Mouse (Mus musculus) layer of hippocampus, postnatal 14 days (tissue): ENCODE measurements around the gene Gcnt7. TPM values are rescaled to one million over a fixed set of nuclear protein-coding genes. Genes with fewer than 3 reads are reported as not detected.
A peak's percentile ranks its signal among the peaks of the same experiment; 100 is the strongest.

Source experiments
- DNase-seq, 2 experiments: peaks; one replicate each; pipeline ENCODE4 v3.0.0; 2021 to 2022; ENCODE audit warnings: low spot score in 2 of 2, mixed read lengths in 1 of 2
- long read RNA-seq, 2 experiments: library from polyadenylated mRNA; stranded (forward); transcript quantifications; one replicate each; pipeline ENCODE4 v2.0.0; 2021
- total RNA-seq, 2 experiments: library from RNA; stranded (reverse); gene quantifications; 2 replicates each; pipeline ENCODE4 v1.2.3; 2021

The Gcnt7 gene
- not detected for total RNA-seq
- long read RNA-seq, experiment 1, partial matches to known transcripts, result 0 of 8 reads
- long read RNA-seq, experiment 1, other reads (novel, unspliced or antisense), result 8 of 8 reads
- long read RNA-seq, experiment 2, partial matches to known transcripts, result 0 of 7 reads
- long read RNA-seq, experiment 2, other reads (novel, unspliced or antisense), result 7 of 7 reads

- no peak for DNase-seq
These were observed at the start of gene Gcnt7 for GRCm38 (mm10) chr2:172458496-172458895. Gene Gcnt7, minus strand, starts transcription at chr2:172458596.

DNA sequence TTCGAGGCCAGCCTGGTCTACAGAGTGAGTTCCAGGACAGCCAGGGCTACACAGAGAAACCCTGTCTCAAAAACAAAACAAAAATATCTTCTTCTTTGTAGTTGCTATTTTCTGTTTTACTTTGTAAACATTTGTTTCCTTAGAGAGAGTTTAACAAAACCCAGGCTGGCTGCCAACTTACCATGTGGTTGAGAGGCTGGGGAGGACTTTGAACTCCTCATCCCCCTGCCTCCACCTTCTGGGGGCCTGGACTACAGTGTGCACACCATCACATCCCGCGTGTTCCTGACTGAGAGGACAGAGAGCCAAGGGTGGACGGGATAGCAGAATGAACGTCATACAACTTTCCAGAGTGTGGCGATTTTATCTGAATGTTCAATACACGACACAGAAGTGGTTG is 47.7 kb upstream of the Gcnt7 start:
- DNase-seq, result no peak

- DNase-seq, result no peak
These were observed 43.8 kb upstream of the Gcnt7 start for GRCm38 (mm10) chr2:172502168-172502567.

- DNase-seq, result no peak
These were observed 42.9 kb upstream of the Gcnt7 start for GRCm38 (mm10) chr2:172501341-172501740.

GRCm38 (mm10) chr2:172500752-172501316 is 42.4 kb upstream of the Gcnt7 start:
- no peak for DNase-seq

- no peak for DNase-seq
These were observed 40.4 kb upstream of the Gcnt7 start for GRCm38 (mm10) chr2:172498823-172499222.

DNA sequence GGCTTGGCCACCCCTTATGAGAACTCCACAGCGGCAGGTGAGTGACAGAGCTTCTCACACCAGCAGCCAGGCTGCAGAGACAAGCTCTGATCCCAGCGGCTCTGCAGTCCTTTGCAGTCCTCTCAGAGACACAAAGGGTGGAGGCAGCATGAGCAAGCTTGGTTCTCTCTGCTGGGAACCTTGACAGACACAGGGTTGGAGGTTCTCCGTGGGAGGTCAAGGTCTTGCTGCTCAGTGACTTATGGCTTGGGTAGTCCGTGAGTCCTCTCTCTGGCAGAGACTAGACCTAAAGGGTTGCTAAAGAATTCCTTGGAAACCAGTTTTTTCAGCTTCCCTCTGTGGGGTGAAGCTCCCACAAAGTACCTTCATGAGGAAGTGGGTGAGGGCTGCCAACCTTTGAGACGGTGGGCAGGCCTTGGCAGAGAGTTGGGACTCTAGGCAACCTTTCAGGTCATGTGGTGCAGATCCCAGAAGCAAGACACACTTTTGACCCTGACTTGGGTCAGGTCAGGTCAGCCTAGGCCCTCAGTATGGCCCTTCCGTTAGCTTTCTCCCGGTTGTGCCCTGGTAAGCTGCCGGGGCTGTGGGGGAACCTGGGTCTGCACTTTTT is 38.4 kb upstream of the Gcnt7 start:
- no peak for DNase-seq

- no peak for DNase-seq
These were observed 26.4 kb upstream of the Gcnt7 start for GRCm38 (mm10) chr2:172484696-172485370.

DNA sequence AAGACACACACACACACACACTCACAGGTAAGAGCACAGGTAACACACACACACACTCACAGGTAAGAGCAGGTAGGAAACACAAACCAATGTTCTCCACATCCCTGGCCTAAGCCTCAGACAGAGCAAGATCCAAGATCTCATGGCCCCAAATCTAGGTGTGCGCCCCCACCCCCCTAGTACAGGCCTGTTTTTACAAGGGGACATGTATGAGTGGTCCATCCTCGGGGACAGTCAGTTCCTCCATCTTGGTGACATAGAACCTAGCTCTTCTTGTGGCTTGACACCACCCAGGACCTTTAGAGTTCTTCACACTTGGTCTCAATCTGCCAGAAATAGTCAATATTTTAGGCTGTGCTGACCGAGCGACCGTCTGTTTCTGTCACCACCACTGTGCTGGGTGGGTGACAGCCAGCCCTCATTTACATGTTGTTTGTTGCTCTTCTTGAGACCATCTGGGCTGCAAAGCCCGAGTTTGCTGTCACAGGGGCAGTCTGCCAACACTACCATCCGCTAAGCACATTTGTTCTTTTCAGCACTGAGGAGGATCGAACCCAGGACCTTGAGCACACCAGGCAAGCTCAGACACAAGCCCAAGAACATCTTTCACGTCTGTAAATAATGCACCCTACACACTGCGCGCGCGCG is 25.5 kb upstream of the Gcnt7 start:
- DNase-seq, result peak; percentile 32 to 60

- DNase-seq, result no peak
These were observed 23.4 kb upstream of the Gcnt7 start for GRCm38 (mm10) chr2:172481654-172482385.

DNA sequence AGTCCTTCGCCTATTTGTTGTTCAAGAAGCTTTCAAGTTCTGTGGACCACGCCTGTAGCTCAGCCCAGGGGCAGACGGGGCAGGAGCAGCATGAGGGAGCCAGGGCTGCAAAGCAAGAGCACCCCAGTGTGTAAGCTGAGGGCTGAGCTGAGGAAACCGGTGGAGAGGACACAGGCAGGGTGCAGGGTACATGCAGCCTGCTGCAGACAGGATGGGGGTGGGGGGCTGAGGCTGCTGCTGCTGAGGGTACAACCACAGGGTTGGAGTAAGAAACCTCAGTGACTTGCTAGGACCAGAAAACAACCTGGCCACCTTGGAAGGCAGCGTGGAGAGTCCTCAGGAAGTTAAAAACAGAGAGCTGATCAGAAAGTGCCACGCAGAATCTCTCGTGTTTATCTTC is 21.9 kb upstream of the Gcnt7 start:
- no peak for DNase-seq

DNA sequence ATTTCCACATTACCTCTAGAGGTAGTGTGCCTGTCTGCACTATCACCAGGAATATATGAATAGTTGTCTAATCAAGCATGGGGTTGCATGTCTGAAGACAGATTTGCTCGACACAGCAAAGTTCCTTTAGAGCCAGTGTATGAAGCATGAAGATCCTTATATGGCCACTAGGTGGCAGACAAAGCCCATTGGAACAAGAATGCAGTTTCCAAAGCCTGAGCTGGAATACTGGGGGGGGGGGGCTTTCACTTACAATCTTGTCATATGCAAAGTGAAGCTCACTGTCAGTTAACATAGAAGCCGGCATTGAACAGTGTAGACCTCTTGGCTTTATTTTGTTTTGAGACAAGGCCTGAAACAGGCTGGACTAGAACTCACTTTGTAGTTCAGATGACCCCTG is 19.5 kb upstream of the Gcnt7 start:
- peak; percentile 51 to 69 for DNase-seq

- no peak for DNase-seq
These were observed 19.0 kb upstream of the Gcnt7 start for GRCm38 (mm10) chr2:172477350-172477749.

- no peak for DNase-seq
These were observed 18.4 kb upstream of the Gcnt7 start for GRCm38 (mm10) chr2:172476707-172477260.

DNA sequence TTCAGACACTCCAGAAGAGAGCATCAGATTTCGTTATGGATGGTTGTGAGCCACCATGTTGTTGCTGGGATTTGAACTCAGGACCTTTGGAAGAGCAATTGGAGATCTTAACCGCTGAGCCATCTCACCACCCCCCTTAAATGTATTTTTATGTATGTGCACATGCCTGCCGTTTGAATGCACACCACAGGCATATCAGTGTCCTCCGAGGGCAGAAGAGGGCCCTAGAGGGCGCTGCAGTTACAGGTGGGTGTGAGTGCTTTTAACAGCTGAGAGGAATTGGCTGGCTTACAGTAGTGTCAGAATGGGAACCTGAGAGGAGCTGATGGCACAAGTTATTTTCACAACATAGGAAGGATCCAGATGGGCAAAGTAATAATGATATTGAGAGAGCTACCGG is 16.6 kb upstream of the Gcnt7 start:
- DNase-seq, result no peak

- peak in 1 of 2 experiments; percentile 30 for DNase-seq
These were observed 15.2 kb upstream of the Gcnt7 start for GRCm38 (mm10) chr2:172473591-172473990.

- DNase-seq, result no peak
These were observed 13.9 kb upstream of the Gcnt7 start, which contains the start of gene Fam209 for GRCm38 (mm10) chr2:172472318-172472717. Gene Fam209, plus strand, starts transcription at chr2:172472520.

- peak in 1 of 2 experiments; percentile 27 for DNase-seq
These were observed 10.0 kb upstream of the Gcnt7 start for GRCm38 (mm10) chr2:172468346-172468819.

GRCm38 (mm10) chr2:172467206-172467605 is 8.8 kb upstream of the Gcnt7 start:
- DNase-seq, result no peak

DNA sequence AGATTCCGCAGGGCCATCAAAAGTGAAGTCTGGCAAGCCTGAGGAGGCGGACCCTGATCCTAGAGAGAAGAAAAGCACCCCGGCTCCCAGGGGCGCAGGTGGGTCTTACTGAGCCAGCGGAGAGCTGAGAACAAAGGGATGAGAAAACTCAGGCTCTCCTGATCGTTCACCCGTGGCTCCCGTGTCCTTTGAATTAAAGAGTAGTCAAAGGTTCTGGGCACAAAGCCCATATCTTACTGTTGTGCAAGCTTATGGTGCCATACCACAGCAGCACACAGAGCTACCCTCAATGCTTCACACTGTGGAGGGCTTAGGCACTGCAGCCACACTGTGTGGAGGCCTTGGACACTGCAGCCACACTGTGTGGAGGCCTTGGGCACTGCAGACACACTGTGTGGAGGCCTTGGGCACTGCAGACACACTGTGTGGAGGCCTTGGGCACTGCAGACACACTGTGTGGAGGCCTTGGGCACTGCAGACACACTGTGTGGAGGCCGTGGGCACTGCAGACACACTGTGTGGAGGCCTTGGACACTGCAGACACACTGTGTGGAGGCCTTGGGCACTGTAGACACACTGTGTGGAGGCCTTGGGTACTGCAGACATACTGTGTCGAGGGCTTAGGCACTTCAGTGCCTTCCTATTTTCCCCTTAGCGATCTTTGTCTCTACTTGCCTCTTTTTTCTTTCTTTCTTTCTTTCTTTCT is 8.2 kb upstream of the Gcnt7 start:
- no peak for DNase-seq
